Mouse (Mus musculus) B cell, adult (primary cell): ENCODE data around the gene Ak5. TPM values are rescaled to one million over a fixed set of nuclear protein-coding genes. Genes with fewer than 3 reads are reported as not detected.

Experiments used
- total RNA-seq: library from RNA; stranded (reverse); gene quantifications from 4 replicates; pipeline ENCODE4 v1.2.4, GENCODE M21; 2023; ENCODE audit not compliant: inconsistent age

Gene Ak5
- total RNA-seq = not detected in 4 replicates

GRCm38 (mm10) chr3:152668239-152668638 lies at the start of gene Ak5:
Gene Ak5, minus strand, starts transcription at chr3:152668360.

GRCm38 (mm10) chr3:152713991-152714902 lies 46.1 kb upstream of the Ak5 start, which contains the start of gene Pigk:
Gene Pigk, plus strand, starts transcription at chr3:152714100.

Other genes with a start within 250 kb of the Ak5 start
- gene Pigk, start 45.7 kb upstream of the Ak5 start, total RNA-seq = 19.0 to 22.4 TPM (median 22.1 TPM) in 4 replicates